Mouse (Mus musculus) forebrain, postnatal 0 days (tissue): ENCODE data around the gene Dohh. TPM values are rescaled to one million over a fixed set of nuclear protein-coding genes. Genes with fewer than 3 reads are reported as not detected.

ENCODE experiments used
- ATAC-seq: fragments of 200-750 bp; cut with Nextera tagmentation; 2 replicates; pipeline ENCODE4 v1.8.0; 2017; ENCODE audit warnings: mild to moderate bottlenecking, moderate library complexity
- DNase-seq: peaks from one replicate; pipeline ENCODE4 v3.0.0-alpha.2; 2015
- H3K27ac ChIP-seq: fragments of 300-500 bp; sonication (generic); 2 replicates; pipeline ENCODE4 v1.5.1; 2014; ENCODE audit warnings: low read depth, mild to moderate bottlenecking, antibody characterized with exemption, low read length, moderate library complexity, mixed read lengths
- H3K27me3 ChIP-seq: fragments of 300-500 bp; sonication (generic); 2 replicates; pipeline ENCODE4 v1.6.1; 2014; ENCODE audit warnings: mild to moderate bottlenecking, low read length, mixed read lengths; ENCODE audit not compliant: insufficient read depth
- H3K36me3 ChIP-seq: fragments of 300-500 bp; sonication (generic); 2 replicates; pipeline ENCODE4 v1.6.1; 2014; ENCODE audit warnings: mild to moderate bottlenecking, moderate library complexity; ENCODE audit not compliant: insufficient read depth
- H3K4me1 ChIP-seq: fragments of 300-500 bp; sonication (generic); 2 replicates; pipeline ENCODE4 v1.6.1; 2014; ENCODE audit warnings: antibody characterized with exemption; ENCODE audit not compliant: insufficient read depth
- H3K4me2 ChIP-seq: fragments of 300-500 bp; sonication (generic); 2 replicates; pipeline ENCODE4 v1.6.1; 2014; ENCODE audit warnings: low read depth, mild to moderate bottlenecking, moderate library complexity
- H3K4me3 ChIP-seq: fragments of 300-500 bp; sonication (generic); 2 replicates; pipeline ENCODE4 v1.5.1; 2014; ENCODE audit warnings: low read depth, low read length, mixed read lengths
- H3K9ac ChIP-seq: fragments of 300-500 bp; sonication (generic); 2 replicates; pipeline ENCODE4 v1.6.1; 2014; ENCODE audit warnings: mild to moderate bottlenecking
- H3K9me3 ChIP-seq: fragments of 300-500 bp; sonication (generic); 2 replicates; pipeline ENCODE4 v1.6.1; 2016; ENCODE audit warnings: low read length
- CTCF ChIP-seq: sonication (generic); IDR thresholded peaks from 2 replicates; pipeline ENCODE4 v1.5.1; 2016; ENCODE audit warnings: antibody characterized with exemption, control low read depth, low read depth
- WGBS: fragments of 180-500 bp; shearing (Covaris S2); extraction: QIAGEN DNeasy Blood & Tissue Kit; methylation state at CpG from one replicate; pipeline ENCODE4 v1.1.7; 2014; 5-methylcytosine and 5-hydroxymethylcytosine counted together
- polyA plus RNA-seq: library from polyadenylated mRNA; unstranded; fragments of >200 nt; fragmentation: Nextera tagmentation; extraction: Ambion mirVana; gene quantifications from 2 replicates; pipeline ENCODE4 v1.2.1, GENCODE M21; 2015
- total RNA-seq: library from RNA; depleted of rRNA; stranded (reverse); fragments of >200 nt; gene quantifications from 2 replicates; pipeline ENCODE4 v1.2.3, GENCODE M21; 2014

The Dohh gene
- total and polyA plus RNA-seq, 2 experiments from 2014 or later, result 111 to 126 TPM

GRCm38 (mm10) chr10:81365073-81365472 is 19.2 kb upstream of the Dohh start:
- 33% methylated on average over 4 of the region's 4 CpGs for WGBS
- 0 out of 2 replicates have a peak, but pooled peaks cover 4% of the 10 kb centered on the region for H3K4me1 ChIP-seq
- ATAC-seq (no peak; the same call in 1 of the 2 replicates), DNase-seq (no peak)
- TF ChIP-seq CTCF, result no peak
- H3K9me3 ChIP-seq, result no peaks in the 10 kb centered on the region
- no peak overlapping the region for H3K4me3 ChIP-seq
- peaks cover 46% of the 10 kb centered on the region for H3K36me3 ChIP-seq
- no peak overlapping the region for H3K27ac ChIP-seq
- H3K27me3 ChIP-seq, result 0 out of 2 replicates have a peak, but pooled peaks cover 7% of the 10 kb centered on the region
- no peak overlapping the region for H3K4me2 ChIP-seq
- H3K9ac ChIP-seq, result no peak overlapping the region

- no peak for DNase-seq
- 13% methylated on average over 11 of the region's 12 CpGs for WGBS
- H3K4me2 ChIP-seq, result peak within 1 kb of the TSS; percentile 30; the same call in 1 of the 2 replicates
Measured at GRCm38 (mm10) chr10:81365672-81366476, 18.4 kb upstream of the Dohh start, which contains the start of gene 4930404N11Rik. Gene 4930404N11Rik (minus strand): TSS chr10:81365816.

DNA sequence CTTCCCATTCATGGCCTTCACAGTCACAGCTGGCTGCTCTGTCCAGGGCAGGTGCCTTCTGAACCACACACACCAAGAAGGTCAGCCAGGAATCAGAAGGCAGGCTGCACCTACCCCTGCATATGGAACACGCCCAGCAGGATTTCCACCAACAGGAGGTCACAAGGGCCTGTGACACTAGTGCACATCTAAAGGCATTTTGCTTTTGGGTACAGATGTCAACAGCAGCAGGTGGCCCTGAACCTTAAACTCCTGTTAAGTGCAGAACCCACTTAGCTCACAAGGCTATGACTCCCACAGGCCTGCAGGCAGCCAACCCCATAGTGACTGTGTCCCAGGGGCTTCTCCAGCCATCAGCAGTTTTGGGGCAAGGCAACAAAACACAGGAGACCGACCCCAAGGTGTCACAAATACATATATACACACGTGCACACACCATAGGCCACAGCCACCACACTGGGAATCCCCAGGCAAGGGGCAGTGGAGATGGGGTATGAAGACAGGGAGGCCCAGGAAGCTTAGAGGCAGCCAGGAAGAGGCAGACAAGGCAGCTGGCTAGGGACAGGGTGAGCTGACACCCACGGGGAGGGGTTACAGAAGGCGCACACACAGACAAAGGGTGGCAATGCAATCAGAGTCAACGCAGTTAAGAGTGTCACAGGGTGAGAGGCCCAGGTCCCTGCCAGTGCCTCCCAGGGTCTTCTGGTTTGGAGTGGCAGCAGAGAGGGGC is 17.6 kb upstream of the Dohh start:
- Histone ChIP-seq H3K4me3 (no peak overlapping the region), H3K9ac (no peak overlapping the region), H3K27me3 (0 out of 2 replicates have a peak, but pooled peaks cover 7% of the 10 kb centered on the region), H3K9me3 (no peaks in the 10 kb centered on the region), H3K27ac (no peak overlapping the region), H3K4me1 (0 out of 2 replicates have a peak, but pooled peaks cover 4% of the 10 kb centered on the region), H3K4me2 (no peak overlapping the region), H3K36me3 (peaks cover 61% of the 10 kb centered on the region)
- ATAC-seq, result no peak
- no peak for DNase-seq
- no peak for TF ChIP-seq CTCF
- 80% methylated on average over 6 of the region's 6 CpGs for WGBS

More at GRCm38 (mm10) chr10:81365672-81366476, 18.4 kb upstream of the Dohh start, which contains the start of gene 4930404N11Rik:
- Histone ChIP-seq H3K9ac (0 out of 2 replicates have a peak within 1 kb of the TSS, but pooled peaks have one; percentile 6), H3K9me3 (no peaks in the 10 kb centered on the region), H3K4me3 (no peak within 1 kb of the TSS), H3K4me1 (0 out of 2 replicates have a peak, but pooled peaks cover 4% of the 10 kb centered on the region), H3K27me3 (0 out of 2 replicates have a peak, but pooled peaks cover 7% of the 10 kb centered on the region), H3K27ac (no peak within 1 kb of the TSS), H3K36me3 (peaks cover 54% of the 10 kb centered on the region)
- TF ChIP-seq CTCF, result no peak
- 0 out of 2 replicates have a peak, but pooled peaks have one; percentile 4 for ATAC-seq

- H3K4me3 ChIP-seq, result no peak overlapping the region
- 73% methylated on average over 6 of the region's 6 CpGs for WGBS
- no peak for TF ChIP-seq CTCF
- no peak overlapping the region for H3K4me2 ChIP-seq
- H3K4me1 ChIP-seq, result 0 out of 2 replicates have a peak, but pooled peaks cover 4% of the 10 kb centered on the region
- DNase-seq, result no peak
- H3K9ac ChIP-seq, result no peak overlapping the region
- H3K36me3 ChIP-seq, result peaks cover 63% of the 10 kb centered on the region
- 0 out of 2 replicates have a peak, but pooled peaks cover 7% of the 10 kb centered on the region for H3K27me3 ChIP-seq
- no peak for ATAC-seq
- no peaks in the 10 kb centered on the region for H3K9me3 ChIP-seq
- no peak overlapping the region for H3K27ac ChIP-seq
Measured at GRCm38 (mm10) chr10:81367207-81367495, 17.1 kb upstream of the Dohh start.

- H3K4me1 ChIP-seq, result peaks cover 22% of the 10 kb centered on the region
- ATAC-seq, result no peak
- no peaks in the 10 kb centered on the region for H3K27me3 ChIP-seq
- no peak for DNase-seq
- no peak overlapping the region for H3K9ac ChIP-seq
- H3K36me3 ChIP-seq, result peaks cover 38% of the 10 kb centered on the region
- WGBS, result 91% methylated on average over 10 of the region's 10 CpGs
- no peak overlapping the region for H3K4me3 ChIP-seq
- H3K27ac ChIP-seq, result no peak overlapping the region
- no peak for TF ChIP-seq CTCF
- H3K9me3 ChIP-seq, result no peaks in the 10 kb centered on the region
- H3K4me2 ChIP-seq, result no peak overlapping the region
Measured at GRCm38 (mm10) chr10:81375322-81375721, 8.9 kb upstream of the Dohh start.

DNA sequence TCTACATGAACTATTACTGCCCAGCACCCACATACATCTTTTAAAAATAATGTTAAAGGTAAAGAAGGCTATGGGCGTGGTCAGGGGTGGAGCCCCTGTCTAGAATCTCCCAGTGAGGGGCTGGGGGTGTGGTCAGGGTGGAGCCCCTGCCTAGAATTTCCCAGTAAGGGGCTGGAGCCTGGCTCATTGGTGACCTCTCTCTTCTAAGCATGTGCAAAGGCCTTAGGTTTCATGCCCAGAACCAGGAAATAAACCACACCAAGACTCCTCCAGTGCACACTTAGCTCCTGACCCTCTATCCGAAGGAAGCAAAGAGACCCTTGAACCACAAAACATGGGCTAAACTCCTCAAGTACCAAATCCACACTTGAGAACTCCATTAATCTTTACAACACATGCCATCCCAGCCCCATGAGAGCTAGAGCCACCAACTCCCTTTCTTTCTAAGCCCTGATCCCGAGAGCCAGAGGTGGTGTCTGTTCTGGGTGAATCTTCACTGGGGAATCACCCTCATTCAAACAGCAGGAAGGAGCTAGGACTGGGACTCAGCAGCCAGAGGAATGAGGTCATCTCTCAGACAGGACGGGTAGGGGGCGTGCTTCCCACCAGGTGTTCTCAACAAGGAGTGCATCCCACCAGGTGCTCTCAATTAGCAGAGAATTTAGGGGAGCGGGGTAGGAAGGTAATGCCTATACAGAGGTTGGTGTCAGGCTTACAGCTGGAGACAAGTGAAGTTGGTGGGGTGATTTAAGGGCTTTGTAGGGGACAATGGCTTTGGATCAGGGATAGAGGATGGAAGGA is 7.5 kb upstream of the Dohh start:
- peak overlapping the region; percentile 71 for H3K4me3 ChIP-seq
- ATAC-seq, result no peak
- H3K36me3 ChIP-seq, result peaks cover 24% of the 10 kb centered on the region; the same call in 1 of the 2 replicates
- peaks cover 22% of the 10 kb centered on the region for H3K4me1 ChIP-seq
- no peak for DNase-seq
- H3K9me3 ChIP-seq, result no peaks in the 10 kb centered on the region
- peak overlapping the region; percentile 92 for H3K4me2 ChIP-seq
- 0 out of 2 replicates have a peak, but pooled peaks have one; percentile 28 for TF ChIP-seq CTCF
- H3K27me3 ChIP-seq, result no peaks in the 10 kb centered on the region
- 40% methylated on average over 6 of the region's 6 CpGs for WGBS
- H3K9ac ChIP-seq, result peak overlapping the region; percentile 28; the same call in 1 of the 2 replicates
- H3K27ac ChIP-seq, result no peak overlapping the region
